Mouse (Mus musculus) neural tube, embryonic 14.5 days (tissue): Measurements from ENCODE around the gene Gm11733. TPM values are rescaled to one million over a fixed set of nuclear protein-coding genes. Genes with fewer than 3 reads are reported as not detected.
A peak's percentile ranks its signal among the peaks of the same experiment; 100 is the strongest.
"Not testable (repeated sequence)": the region's sequence is repeated elsewhere in the genome, so short reads cannot be mapped to it uniquely, and the experiment has no call there.

Experiments used
- ATAC-seq: fragments of 200-750 bp; cut with Nextera tagmentation; 2 replicates; pipeline ENCODE4 v1.8.0; 2017; ENCODE audit warnings: low read depth, mild to moderate bottlenecking, moderate TSS enrichment, moderate library complexity
- H3K27ac ChIP-seq: fragments of 300-500 bp; sonication (generic); 2 replicates; pipeline ENCODE4 v1.5.1; 2014; ENCODE audit warnings: low read depth, mild to moderate bottlenecking, control low read depth, low read length, moderate library complexity, mixed read lengths
- H3K27me3 ChIP-seq: fragments of 300-500 bp; sonication (generic); 2 replicates; pipeline ENCODE4 v1.6.1; 2014; ENCODE audit warnings: low read length; ENCODE audit not compliant: control insufficient read depth, insufficient read depth
- H3K36me3 ChIP-seq: fragments of 300-500 bp; sonication (generic); 2 replicates; pipeline ENCODE4 v1.6.1; 2014; ENCODE audit warnings: low read length, mixed read lengths; ENCODE audit not compliant: control insufficient read depth, insufficient read depth
- H3K4me1 ChIP-seq: fragments of 300-500 bp; sonication (generic); 2 replicates; pipeline ENCODE4 v1.6.1; 2014; ENCODE audit warnings: low read length; ENCODE audit not compliant: control insufficient read depth, insufficient read depth
- H3K4me2 ChIP-seq: fragments of 300-500 bp; sonication (generic); 2 replicates; pipeline ENCODE4 v1.6.1; 2014; ENCODE audit warnings: mild to moderate bottlenecking, low read depth, low read length, control low read depth
- H3K4me3 ChIP-seq: fragments of 300-500 bp; sonication (generic); 2 replicates; pipeline ENCODE4 v1.5.1; 2014; ENCODE audit warnings: low read depth, low read length, control low read depth, mixed read lengths
- H3K9ac ChIP-seq: fragments of 300-500 bp; sonication (generic); replicated peaks from 2 replicates; pipeline ENCODE4 v1.6.1; 2014; ENCODE audit warnings: low read depth, mild to moderate bottlenecking, control low read depth, low read length, mixed read lengths
- H3K9me3 ChIP-seq: fragments of 300-500 bp; sonication (generic); 2 replicates; pipeline ENCODE4 v1.6.1; 2016; ENCODE audit warnings: low read length; ENCODE audit not compliant: control insufficient read depth
- WGBS: fragments of 180-500 bp; shearing (Covaris S2); extraction: QIAGEN DNeasy Blood & Tissue Kit; methylation state at CpG from one replicate; pipeline ENCODE4 v1.1.7; 2014; 5-methylcytosine and 5-hydroxymethylcytosine counted together
- polyA plus RNA-seq: library from polyadenylated mRNA; unstranded; fragments of >200 nt; fragmentation: Nextera tagmentation; extraction: Ambion mirVana; gene quantifications from 2 replicates; pipeline ENCODE4 v1.2.1, GENCODE M21; 2014

Gm11733 gene
- polyA plus RNA-seq, 1 experiment from 2014 or later, result not detected

GRCm38 (mm10) chr11:117462202-117462864, 21.8 kb upstream of the Gm11733 start:
- Histone ChIP-seq H3K4me1 (peaks cover 19% of the 10 kb centered on the region), H3K27me3 (no peaks in the 10 kb centered on the region; the same call in 1 of the 2 replicates), H3K9me3 (no peaks in the 10 kb centered on the region), H3K4me2 (peak overlapping the region; percentile 20; the same call in 1 of the 2 replicates), H3K27ac (peak overlapping the region; percentile 78), H3K36me3 (no peaks in the 10 kb centered on the region), H3K4me3 (no peak overlapping the region), H3K9ac (peak overlapping the region; percentile 21; the same call in 1 of the 2 replicates)
- 4% methylated on average over 16 of the region's 16 CpGs for WGBS
- ATAC-seq, result peak; percentile 76; the same call in 1 of the 2 replicates

DNA sequence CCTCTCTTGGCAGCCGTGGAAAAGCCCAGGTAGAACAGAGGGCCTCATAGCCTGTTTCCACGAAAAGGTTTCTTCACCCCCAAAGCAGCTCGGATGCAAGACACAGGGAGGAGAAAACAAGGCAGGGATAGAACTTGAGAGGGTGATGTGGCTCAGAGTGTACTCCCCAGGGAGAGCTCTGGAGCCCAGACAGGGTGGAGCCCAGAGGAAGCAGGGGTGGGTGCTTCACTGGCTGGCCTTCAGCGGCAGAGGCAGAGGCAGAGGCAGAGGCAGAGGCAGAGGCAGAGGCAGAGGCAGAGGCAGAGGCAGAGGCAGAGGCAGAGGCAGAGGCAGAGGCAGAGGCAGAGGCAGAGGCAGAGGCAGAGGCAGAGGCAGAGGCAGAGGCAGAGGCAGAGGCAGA, 20.8 kb upstream of the Gm11733 start:
- H3K9ac ChIP-seq, H3K27me3 ChIP-seq, H3K9me3 ChIP-seq, ATAC-seq, H3K36me3 ChIP-seq, H3K4me3 ChIP-seq, H3K4me2 ChIP-seq: not testable (repeated sequence)
- peaks cover 19% of the 10 kb centered on the region for H3K4me1 ChIP-seq
- 81% methylated on average over 4 of the region's 4 CpGs for WGBS
- peak overlapping the region; percentile 78 for H3K27ac ChIP-seq

- WGBS, result 39% methylated on average over 5 of the region's 5 CpGs
- Histone ChIP-seq H3K9ac (0 out of 2 replicates have a peak overlapping the region, but pooled peaks have one; percentile 16), H3K4me3 (no peak overlapping the region), H3K27ac (no peak overlapping the region), H3K9me3 (no peaks in the 10 kb centered on the region), H3K4me2 (no peak overlapping the region), H3K36me3 (no peaks in the 10 kb centered on the region), H3K27me3 (no peaks in the 10 kb centered on the region), H3K4me1 (peaks cover 24% of the 10 kb centered on the region)
- ATAC-seq, result no peak
These were observed 17.9 kb upstream of the Gm11733 start for GRCm38 (mm10) chr11:117466292-117466691.

DNA sequence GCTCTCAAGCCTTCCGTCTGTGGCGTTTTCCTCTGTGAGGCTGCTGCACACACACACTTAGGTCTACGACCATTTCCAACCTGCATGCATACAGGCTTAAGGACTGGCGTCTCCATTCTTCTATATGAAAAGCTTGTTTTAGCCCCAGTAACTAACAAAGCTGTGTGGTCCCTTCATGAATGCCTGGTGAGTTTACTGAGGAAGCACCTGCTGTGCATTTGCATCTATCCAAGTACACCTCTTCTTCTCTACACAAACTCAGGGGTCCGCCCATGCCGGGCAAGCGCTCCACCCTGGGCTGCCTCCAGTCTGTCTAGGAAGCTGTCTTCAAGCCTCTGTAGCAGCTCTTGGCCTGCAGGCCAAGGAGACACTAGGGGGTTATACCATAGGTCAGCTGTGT, 17.3 kb upstream of the Gm11733 start:
- Histone ChIP-seq H3K36me3 (no peaks in the 10 kb centered on the region), H3K4me2 (no peak overlapping the region), H3K9ac (no peak overlapping the region), H3K4me3 (no peak overlapping the region), H3K4me1 (peaks cover 23% of the 10 kb centered on the region), H3K27ac (no peak overlapping the region), H3K27me3 (no peaks in the 10 kb centered on the region), H3K9me3 (no peaks in the 10 kb centered on the region)
- 82% methylated on average over 7 of the region's 7 CpGs for WGBS
- no peak for ATAC-seq

GRCm38 (mm10) chr11:117468585-117469363, 15.4 kb upstream of the Gm11733 start:
- no peak overlapping the region for H3K27ac ChIP-seq
- H3K36me3 ChIP-seq, result no peaks in the 10 kb centered on the region
- ATAC-seq, result no peak
- peaks cover 9% of the 10 kb centered on the region; the same call in 1 of the 2 replicates for H3K4me1 ChIP-seq
- H3K9me3 ChIP-seq, result no peaks in the 10 kb centered on the region
- no peaks in the 10 kb centered on the region for H3K27me3 ChIP-seq
- H3K4me3 ChIP-seq, result no peak overlapping the region
- no peak overlapping the region for H3K9ac ChIP-seq
- 41% methylated on average over 6 of the region's 6 CpGs for WGBS
- H3K4me2 ChIP-seq, result no peak overlapping the region

GRCm38 (mm10) chr11:117469724-117470123, 14.4 kb upstream of the Gm11733 start:
- no peaks in the 10 kb centered on the region for H3K9me3 ChIP-seq
- H3K27me3 ChIP-seq, result no peaks in the 10 kb centered on the region
- H3K4me3 ChIP-seq, result no peak overlapping the region
- H3K9ac ChIP-seq, result no peak overlapping the region
- no peak overlapping the region for H3K27ac ChIP-seq
- H3K4me2 ChIP-seq, result no peak overlapping the region
- H3K4me1 ChIP-seq, result peaks cover 9% of the 10 kb centered on the region; the same call in 1 of the 2 replicates
- H3K36me3 ChIP-seq, result no peaks in the 10 kb centered on the region
- no peak for ATAC-seq
- WGBS, result 34% methylated on average over 5 of the region's 5 CpGs

GRCm38 (mm10) chr11:117470586-117471195, 13.5 kb upstream of the Gm11733 start:
- Histone ChIP-seq H3K9me3 (no peaks in the 10 kb centered on the region), H3K27ac (no peak overlapping the region), H3K27me3 (no peaks in the 10 kb centered on the region), H3K4me1 (peaks cover 9% of the 10 kb centered on the region; the same call in 1 of the 2 replicates), H3K36me3 (no peaks in the 10 kb centered on the region), H3K9ac (no peak overlapping the region), H3K4me2 (no peak overlapping the region), H3K4me3 (no peak overlapping the region)
- 89% methylated on average over 12 of the region's 12 CpGs for WGBS
- ATAC-seq, result no peak

DNA sequence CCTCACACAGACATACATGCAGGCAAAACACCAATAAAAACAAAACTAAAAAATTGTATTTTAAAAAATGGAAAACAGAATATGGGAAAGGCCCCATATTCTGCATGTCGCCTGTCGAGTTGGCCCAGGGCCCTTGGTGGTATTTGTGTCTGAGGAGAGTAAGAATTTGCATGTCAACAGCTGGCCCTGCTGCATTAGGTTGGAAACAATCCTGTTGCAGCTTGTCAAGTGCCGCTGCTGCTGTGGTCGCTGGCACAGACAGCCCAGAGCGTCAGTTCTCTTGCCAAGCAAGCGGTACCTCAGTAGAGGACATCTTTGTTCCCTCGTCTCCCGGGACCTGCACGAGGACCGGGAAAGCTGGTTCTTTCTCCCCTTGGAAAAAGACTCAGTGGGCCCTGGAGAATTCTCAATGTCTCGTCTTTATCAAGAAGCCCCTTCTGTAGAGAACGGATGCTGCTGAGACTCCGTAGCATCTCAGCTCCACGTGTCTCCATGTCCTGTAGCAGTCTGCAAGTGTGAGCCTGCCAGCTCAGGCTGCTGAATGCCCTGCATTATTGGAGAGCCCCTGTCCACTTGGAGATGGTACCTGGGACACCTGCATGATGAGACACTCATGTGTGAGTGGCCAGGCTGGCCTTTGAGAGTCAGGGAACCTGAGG, 12.4 kb upstream of the Gm11733 start:
- H3K9ac ChIP-seq, result no peak overlapping the region
- no peak for ATAC-seq
- no peak overlapping the region for H3K4me2 ChIP-seq
- H3K4me3 ChIP-seq, result no peak overlapping the region
- no peak overlapping the region for H3K27ac ChIP-seq
- no peaks in the 10 kb centered on the region for H3K36me3 ChIP-seq
- whole genome bisulfite sequencing, result 41% methylated on average over 14 of the region's 14 CpGs
- no peaks in the 10 kb centered on the region for H3K9me3 ChIP-seq
- no peaks in the 10 kb centered on the region for H3K27me3 ChIP-seq
- peaks cover 5% of the 10 kb centered on the region; the same call in 1 of the 2 replicates for H3K4me1 ChIP-seq
